Mouse (Mus musculus) ES-E14 (cell line): ENCODE measurements around the gene Gm6592.

Source experiments
- CHD2 ChIP-seq: IDR thresholded peaks from 2 replicates; pipeline ENCODE4 v1.6.1; 2014; ENCODE audit warnings: mild to moderate bottlenecking, low read depth, low read length, inconsistent platforms
- HCFC1 ChIP-seq: IDR thresholded peaks from 2 replicates; pipeline ENCODE4 v1.6.1; 2012; ENCODE audit warnings: low read length, inconsistent platforms, borderline replicate concordance; ENCODE audit not compliant: insufficient read depth
- MAFK ChIP-seq: IDR thresholded peaks from 2 replicates; pipeline ENCODE4 v1.6.1; 2014; ENCODE audit warnings: mild to moderate bottlenecking, low read depth, low read length, inconsistent platforms; ENCODE audit not compliant: insufficient read depth
- ZNF384 ChIP-seq: IDR thresholded peaks from 2 replicates; pipeline ENCODE4 v1.6.1; 2012; ENCODE audit warnings: low read depth, low read length, inconsistent platforms

GRCm38 (mm10) chrX:8893182-8893651 lies 49.4 kb downstream of the Gm6592 start:
- TF ChIP-seq ZNF384 (no peak), MAFK (no peak), HCFC1 (no peak), CHD2 (no peak)
